Mouse (Mus musculus): ENCODE measurements around the gene Grin2a.

Grin2a gene

DNA sequence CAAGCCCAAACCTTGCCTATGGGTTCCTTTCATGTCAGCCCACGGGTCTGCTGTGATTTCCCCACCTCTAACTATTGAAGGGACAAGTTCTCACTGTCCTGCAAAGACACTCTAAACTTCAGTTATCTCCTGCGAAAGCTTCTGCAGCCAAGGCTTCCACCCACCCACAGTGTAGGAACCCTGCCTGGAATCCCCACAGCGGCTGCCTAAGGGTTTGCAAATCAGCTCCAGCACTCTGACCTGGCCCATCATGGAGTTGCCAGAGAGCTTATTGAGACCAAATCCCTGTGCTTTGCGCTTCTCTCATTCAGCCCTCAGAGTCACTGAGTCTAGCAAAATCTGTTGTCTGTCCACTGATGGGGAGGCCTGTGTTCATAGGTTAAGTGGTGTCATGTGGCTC is 130.3 kb downstream of the Grin2a start:
- no peak for DNase-seq (ENCODE audit: low spot score)

DNA sequence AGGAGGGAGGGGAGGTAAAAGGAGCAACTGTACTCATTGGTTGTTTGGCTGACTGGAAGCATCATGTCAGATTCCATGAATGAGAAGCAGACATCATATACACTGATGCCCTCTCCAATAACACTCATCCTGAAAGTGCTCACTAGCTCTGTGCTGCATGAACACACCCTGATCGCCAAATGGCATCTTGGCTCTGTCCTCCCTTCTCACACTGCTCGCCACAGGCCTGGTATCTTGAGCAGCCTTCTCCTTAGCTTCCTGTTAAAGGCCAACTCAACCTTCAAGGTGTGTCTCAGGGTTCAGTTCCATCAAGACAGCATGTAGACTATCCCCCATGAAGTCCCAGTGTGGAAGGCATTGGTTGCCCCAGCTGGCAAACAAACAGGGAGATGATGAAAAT is 137.6 kb downstream of the Grin2a start:
- DNase-seq (ENCODE audit: low spot score), result no peak

DNA sequence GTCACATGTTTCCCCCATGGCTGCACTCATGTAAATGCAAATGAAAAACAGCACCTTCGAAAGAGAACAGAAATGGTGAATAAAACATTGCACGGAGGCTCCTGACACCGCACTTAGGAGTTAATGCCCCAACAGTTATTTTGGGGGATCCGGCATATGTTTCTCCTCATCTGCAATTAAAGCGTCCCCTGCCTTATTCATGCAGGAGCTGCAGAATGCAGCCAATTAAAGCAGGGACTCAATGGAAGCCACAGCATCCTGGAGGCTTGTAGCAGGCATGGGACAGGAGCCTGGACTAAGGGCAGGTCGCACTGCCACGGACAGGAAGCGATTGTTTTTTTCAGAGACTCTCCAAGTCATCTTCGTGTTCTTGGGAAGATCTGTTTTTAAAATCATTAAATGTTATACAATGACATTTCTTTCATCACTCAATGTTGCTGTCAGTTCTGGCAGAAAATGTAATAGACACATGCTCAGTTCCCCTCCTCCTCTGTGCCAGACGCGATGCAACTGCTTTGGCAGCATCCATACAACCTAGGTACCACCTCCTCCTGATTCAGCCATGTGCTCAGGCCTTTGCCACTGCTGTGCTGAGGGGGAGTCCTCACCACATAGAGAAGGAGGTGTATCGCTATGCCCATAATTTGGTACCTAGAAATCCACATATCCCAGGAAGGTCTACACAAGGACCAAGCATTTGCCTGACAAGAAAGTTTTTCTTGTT is 143.9 kb downstream of the Grin2a start:
- DNase-seq (ENCODE audit: low spot score), result no peak

DNA sequence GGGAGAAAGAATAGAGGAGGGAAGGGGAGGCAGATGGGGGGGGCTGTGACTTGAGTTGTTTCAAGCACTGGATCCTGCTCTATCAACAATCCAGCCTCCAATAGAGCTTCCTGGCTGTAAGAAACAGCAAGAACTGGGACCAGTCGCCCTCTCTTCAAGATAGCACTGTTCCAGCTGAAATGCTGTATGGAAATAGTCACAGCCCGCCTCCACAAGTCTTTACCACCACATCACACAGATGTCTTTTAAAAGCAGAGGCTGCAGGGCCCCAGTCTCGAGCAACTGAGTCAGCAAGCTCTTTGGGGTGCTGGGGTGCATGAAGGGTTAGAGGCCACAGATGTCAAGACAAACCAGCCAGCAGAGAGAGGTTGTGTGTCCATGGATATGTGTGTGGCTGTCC is 153.9 kb downstream of the Grin2a start:
- DNase-seq (ENCODE audit: low spot score), result no peak

DNA sequence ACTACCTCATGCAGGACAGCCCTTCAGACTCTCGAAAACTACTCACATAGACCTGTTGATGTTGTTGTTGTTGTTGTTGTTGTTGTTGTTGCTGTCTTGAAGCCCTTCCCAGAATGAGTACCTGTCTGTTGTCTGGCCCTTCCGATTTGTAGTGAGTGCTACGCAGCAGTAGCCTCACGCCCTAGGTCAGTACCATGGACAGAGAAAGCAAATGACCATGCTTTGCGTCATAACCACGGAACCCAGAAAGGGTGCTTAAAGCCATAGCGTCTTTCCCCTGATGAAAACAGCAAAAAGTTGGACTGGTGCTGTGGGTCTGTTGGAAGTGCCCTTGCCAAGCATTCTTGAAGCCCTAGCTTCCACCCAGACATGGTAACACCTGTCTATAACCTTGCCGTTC is 158.8 kb downstream of the Grin2a start:
- DNase-seq (ENCODE audit: low spot score), result peak; percentile 42

DNA sequence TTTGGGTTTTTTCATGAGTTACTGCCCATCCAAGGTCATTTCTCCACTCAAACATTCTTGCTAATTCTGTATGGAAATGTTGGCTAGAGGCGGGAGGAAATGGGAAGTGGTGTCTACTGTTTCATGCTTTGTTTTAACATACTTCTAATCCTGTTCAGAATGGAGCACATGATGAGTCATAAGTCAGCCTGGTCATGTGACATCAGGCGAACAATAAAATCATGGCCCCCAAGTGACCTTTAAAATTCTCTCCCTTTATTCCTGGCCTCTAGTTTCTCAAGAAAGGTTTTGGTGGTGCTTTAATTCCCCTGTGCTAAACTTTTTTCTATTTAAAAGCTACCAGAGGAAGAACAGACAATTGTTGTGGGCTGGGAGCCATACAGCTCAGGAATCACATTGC is 161.1 kb downstream of the Grin2a start:
- no peak for DNase-seq (ENCODE audit: low spot score)

DNA sequence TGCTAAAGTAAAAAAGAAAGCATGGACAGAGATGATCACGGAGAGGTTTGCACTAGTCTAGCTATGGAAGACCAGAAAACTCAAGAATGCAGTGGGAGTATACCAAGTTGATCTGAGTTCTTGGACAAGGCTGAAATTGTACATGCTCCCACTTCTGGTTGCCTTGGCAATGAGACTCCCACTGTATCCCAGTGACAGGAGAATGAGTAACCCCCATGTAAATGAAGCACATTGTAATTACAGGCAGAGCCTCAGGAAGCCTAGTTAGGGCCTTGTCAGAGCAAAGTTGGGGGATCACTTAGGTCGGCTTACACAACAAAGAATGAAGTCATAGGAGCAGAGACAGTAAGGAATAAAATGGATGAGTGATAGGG is 170.3 kb downstream of the Grin2a start:
- no peak for DNase-seq (ENCODE audit: low spot score)

DNA sequence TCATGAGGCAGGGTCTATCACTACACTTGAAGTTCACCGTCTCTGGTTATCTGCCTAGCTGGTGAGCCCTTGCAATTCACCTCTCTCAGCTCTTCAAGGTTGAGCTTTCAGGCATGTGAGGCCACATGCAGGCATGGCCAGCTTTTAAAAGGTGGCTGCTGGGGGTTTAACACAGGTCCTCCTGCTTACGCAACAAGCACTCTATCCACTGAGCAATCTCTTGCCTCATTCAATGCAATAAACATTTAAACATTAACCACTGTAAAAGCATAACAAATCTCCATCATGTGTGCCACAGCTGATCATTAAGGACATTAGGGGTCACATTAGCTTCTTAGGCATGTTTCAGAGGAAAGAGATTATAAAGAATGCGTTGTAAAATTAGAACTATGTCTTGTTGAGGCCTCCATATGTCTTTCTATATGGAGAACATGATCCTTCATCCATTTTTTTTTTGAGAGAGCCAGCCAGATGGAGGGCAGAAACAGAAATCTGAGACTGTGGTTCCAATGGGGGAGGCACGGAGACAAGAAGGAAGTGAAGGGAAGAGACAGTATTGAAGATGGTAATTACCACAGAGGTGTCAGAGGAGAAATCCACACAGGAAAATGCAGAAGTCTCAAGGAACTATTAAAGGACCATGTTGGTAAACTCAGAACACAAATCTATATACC is 170.8 kb downstream of the Grin2a start:
- DNase-seq (ENCODE audit: low spot score), result no peak

DNA sequence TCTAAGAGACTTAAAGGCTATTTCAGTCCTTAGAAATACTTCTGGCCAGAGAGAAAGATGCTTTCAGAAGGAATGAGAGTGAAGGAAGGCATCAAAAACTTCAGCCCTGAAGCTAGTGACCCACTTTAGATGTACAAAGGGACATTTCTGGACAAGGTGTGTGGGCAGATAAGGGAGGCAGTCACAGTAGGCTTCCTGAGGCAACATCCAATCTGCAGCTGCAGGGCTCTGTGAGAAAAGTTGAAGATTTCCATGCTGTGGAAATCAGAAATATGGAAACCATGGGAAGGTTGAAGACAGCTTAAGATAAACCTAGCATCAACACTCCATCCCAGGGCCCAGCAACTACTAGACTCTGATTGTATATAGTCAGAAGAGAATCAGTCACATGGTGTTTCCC is 171.7 kb downstream of the Grin2a start:
- DNase-seq (ENCODE audit: low spot score), result no peak

DNA sequence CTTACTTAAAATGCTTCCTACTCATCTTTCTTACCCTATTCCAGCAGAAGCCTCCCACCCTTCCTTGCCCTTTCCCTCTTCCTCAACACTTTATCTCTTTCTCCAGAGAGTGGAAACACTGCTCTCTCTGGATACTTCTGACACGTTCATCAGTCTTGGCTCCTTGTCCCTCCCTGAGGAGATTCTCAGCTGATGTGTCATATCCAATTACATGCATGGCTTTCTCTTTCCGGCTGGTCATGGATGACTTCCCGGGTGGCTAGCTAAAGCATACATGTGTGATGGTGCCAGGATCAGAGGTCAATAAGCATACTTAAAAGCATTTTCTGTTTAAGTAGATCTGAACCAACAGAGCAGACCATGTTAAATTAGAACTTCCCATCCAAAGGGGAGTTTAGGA is 175.9 kb downstream of the Grin2a start:
- peak; percentile 56 for DNase-seq (ENCODE audit: low spot score)

DNA sequence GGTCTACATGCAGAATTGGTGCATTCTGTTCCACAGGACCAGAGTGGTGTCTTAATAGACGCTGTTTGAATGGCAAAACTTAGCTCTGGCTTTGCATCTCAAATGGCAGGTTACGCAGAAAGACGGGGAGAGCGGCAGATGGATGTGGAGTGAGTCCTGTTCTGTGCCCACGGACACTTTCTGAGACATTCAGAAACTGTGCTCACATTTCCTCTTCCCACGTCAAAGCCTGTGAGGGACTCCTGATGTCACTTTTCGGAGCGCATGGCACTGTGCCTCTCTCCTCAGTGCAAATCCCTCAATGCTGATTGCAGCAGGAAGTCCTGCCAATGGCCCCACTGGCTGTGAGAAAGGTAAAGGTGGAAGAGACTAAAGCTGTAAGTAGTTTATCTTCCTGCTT is 194.0 kb downstream of the Grin2a start:
- no peak for DNase-seq (ENCODE audit: low spot score)

DNA sequence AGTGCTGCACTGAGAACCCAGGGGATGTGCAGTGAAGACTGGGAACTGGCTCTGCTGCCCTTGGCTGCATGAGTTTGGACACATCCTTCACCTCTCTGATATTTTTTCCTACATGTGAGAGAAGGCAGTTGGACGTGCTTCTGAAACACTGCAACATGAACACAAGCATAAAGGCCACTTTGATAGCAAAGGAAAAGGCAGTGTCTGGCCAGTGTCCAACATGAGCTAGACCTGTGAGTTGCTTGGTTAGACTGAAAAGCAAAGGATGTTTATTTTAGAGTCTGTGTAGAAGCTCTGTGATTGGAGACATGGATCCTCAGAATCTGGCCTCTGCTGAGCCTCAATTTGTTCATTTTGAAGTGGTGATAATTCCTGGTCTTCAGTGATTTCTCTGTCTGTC is 195.1 kb downstream of the Grin2a start:
- DNase-seq (ENCODE audit: low spot score), result no peak

DNA sequence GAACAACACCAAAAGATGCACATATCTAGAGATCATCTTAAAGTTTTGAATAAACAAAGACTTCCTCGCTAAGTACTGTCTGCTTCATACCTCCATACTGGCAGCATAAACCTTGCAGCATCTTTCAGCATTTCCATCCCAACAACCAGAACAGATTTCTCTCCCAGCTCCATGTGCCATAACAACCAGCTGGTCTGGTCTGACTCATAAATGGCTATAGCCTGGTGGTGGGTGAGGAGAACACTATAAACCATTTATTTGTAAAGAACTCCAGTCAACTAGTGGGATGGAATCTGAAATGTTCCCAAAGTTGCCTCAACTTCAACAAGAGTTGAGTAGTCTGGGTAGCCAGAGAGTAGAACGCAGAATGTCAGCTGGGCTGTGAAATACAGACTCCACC is 202.4 kb downstream of the Grin2a start:
- no peak for DNase-seq (ENCODE audit: low spot score)

DNA sequence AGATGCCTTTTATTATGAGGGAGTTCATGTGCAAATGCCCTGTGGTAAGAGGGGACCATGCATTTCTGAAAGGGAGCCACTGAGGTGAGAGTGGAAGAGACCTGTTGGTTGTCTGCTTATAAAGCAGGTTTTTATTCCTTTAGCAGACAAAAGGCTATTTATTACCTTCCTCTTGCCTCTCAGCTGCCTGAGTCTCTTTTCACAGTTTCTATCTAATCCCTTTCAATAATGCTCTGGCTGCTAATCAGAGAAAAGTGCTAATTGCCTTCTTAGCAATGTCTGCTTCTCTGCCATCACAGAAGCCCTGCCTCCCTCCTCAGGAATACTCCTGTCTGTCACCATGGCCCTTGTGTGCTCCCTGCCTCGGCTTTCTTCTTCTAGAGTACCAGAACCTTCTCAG is 209.1 kb downstream of the Grin2a start:
- DNase-seq (ENCODE audit: low spot score), result no peak

DNA sequence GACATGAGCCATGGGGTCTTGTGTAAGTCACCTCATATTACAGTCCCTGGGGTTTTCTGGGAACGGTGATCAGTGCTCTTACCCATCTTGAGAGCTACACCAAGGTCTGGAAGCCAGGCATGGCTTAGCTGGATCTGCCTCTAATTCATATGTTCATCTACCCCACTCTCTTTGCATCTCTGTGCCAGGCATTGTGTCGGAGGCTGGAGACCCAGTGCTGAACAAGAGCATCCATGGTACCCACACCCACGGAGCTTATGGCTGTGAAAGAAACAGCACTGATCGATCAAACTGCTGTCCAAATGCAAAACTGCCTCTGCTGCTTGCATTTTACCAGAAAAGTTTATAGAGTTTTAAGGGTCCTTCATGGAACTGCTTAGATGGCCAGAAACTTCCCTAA is 209.5 kb downstream of the Grin2a start:
- DNase-seq (ENCODE audit: low spot score), result no peak

DNA sequence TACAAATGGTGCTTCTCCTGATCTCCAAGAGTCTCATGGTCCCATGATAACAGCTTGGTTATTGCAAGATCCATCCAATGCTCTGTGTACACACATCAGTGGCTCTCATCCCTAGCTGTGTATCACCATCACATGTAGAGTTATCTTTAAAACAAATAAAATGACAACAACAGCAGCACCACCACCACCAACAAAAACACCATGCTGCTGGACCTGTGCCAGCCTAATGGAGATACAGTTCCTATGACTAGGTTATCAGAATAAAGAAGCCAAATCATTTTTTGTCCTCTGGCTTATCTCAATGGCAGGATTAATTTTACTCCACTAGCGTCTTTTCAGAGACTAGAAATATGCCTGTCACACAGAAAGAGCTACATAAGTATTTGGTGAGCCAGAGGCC is 226.4 kb downstream of the Grin2a start:
- DNase-seq (ENCODE audit: low spot score), result no peak

DNA sequence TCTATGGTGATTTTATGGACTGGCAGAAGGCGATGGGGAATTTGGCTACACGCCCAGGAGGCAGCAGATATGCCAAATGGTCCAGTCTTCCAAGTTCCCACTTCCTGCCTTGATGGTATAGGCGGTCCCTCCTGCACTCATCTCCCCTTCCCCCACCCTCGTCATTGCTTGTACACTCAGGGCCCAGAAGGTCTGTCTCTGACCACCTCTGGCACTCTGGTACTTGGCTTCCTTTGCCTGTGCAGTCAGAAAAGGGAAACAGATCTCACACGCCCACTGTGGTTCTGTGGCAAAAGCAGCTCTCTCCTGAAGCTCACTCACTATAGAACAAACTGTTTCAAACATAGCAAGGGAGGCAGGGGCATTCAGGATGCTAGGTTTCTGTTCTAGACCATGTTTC is 227.0 kb downstream of the Grin2a start:
- no peak for DNase-seq (ENCODE audit: low spot score)

DNA sequence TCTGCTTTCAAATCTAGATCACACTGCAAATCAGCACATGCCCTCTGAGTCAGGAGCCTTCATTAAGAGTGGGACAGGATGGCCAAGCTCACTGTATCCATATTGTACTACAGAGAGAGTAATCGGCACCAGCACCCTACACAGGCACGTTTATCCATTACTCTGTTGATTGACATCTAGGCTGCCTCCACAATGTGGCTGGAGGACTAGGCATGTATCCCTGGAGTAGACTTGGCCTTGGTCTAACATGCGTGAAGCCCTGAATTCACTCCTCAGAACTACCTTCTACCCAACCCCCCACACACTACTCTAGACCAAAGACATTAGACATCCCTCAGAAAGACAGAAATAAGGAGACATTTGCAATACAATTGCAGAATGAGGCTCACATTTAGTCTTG is 227.4 kb downstream of the Grin2a start:
- DNase-seq (ENCODE audit: low spot score), result no peak

DNA sequence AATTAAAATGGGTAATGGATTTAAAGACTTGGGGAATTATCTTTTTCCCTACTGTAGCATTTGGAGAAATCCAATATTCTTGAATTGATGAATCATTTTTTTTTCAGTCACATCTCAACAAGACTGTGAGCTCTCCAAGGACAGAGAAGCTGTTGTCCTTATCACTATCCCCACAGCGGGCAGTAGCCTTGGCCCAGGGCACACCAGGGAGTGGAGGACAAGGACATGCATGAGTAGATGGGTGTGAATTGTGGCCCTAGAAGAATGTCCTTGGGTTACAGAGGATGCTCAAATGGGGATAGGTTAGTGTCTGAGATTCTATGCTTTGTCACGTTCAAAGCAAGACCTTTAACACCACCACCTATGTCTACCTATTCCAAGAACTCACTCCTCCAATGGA is 231.3 kb downstream of the Grin2a start:
- DNase-seq (ENCODE audit: low spot score), result no peak

DNA sequence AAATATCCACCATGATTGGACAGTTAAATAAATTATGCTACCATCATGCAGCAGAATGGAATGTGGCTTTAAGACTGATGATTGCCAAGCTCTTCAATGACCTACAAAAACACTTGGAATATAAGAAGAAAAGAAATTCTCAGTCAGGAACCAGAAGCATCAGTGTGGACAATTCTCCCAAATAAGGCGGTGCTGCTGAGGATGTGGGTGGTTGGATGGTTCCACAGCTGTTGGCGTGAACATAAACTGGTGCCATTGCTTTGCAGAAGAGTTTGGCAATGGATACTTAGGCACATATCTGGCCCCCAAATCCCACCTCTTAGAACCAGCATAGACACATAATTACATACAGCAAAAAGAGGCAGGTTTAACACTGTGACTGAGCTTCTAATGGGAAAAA is 235.0 kb downstream of the Grin2a start:
- no peak for DNase-seq (ENCODE audit: low spot score)

DNA sequence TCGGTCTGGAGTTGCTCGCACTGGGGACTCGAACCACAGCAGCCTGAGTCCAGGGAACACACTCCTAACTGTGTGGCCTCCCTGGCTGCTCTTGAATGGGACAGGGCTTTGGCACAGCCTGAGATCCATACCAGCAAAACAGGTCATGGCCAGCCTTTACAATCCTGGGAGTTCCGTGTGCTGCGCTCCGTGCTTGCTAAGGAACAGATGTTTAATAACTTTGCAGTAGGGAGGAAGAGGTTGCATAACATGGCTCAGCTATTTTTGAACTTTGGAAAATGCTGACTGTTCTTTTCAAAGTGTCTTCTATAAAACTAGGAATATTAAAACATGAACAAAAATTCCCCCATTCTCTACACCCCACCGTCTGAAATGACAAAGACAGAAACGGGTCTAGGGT is 238.5 kb downstream of the Grin2a start:
- DNase-seq (ENCODE audit: low spot score), result no peak

DNA sequence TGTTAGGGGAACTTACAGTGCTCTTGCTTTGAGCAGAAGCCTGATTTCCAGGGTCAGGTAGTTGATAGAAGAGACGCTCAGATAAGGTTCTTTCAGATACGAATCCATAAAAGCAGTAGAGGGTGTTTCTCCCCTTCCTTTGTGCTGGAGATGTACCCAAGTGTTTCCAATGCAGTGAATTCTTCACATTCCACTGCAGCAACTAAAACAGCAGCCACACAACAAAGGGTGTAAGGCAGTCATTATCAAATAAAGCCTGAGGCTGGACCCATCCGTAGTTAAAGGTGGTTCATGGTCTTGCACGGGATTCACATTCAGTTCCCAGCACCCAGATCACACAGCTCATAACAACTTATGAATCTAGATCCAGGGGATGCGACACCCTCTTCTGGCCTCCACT is 241.3 kb downstream of the Grin2a start:
- no peak for DNase-seq (ENCODE audit: low spot score)

DNA sequence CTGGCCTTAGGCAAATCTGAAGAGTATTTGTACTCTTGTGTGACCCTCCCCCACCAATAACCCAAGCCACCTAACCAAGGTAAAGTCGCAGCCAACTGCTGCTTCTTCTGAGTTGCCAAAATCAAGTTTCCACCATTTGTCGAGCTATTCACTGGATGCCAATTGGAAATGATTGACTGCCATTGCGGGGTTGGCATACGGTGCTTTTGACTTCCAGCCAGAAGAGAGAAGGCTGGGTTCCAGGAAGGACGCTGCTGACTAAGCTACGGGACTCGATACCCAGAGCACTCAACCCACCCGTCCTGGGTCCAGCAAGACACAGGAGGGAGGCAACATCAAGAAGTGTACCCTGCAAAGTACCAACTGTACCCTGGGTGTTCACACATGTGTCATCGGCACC is 242.3 kb downstream of the Grin2a start:
- no peak for DNase-seq (ENCODE audit: low spot score)

DNA sequence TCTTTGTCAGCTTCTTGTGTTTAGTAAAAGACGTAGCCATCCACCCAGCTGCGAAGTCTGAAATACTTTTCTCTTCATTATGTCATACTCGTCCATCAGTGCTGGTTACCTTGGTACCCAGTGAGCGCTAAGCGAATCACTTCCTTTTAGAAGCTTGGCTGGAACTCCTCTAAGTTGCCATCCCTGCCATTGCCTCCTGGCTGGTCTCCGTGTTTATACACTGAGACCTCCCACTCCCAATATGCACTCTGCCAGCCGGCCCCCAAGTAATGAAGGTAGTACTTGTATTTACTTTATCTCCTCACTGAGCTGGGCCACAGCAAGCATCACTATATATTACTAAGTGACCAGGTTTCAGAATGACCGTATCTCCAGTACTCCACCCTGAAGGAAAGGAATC is 242.8 kb downstream of the Grin2a start:
- DNase-seq (ENCODE audit: low spot score), result no peak

All from retina, embryonic 14.5 days (tissue).